Mouse (Mus musculus): ENCODE data around the gene Zfp503.

DNA sequence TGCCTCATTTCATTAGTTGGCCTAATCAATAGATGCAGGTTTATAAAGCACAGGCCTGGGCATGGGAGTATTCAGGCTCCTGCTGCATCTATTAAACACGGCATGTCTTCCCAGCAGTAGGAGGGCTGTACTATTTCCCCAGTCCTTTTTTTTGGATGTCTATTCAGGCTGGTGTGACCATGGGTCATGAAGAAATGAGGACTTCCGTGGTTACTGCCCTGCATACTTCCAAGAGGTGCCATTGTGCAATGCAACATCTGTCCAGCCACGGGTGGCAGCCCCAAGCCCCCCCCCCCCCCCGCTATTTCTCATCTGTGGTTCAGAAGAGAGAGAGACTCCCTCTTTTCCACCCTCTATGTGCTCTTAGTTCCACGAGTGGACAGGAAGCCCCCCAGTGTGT lies 23.1 kb downstream of the Zfp503 start:
- TF ChIP-seq CTCF (IDR thresholded peaks at IDR 0.05; ENCODE audit: low read depth) (no peak), EP300 (IDR thresholded peaks at IDR 0.05; ENCODE audit: low read depth) (no peak)
